Mouse (Mus musculus): Measurements from ENCODE around the gene Fam49a. TPM values are rescaled to one million over a fixed set of nuclear protein-coding genes. Genes with fewer than 3 reads are reported as not detected.

Fam49a gene
- total RNA-seq, 1 experiment, result 10.1 TPM

- no peak for DNase-seq (ENCODE audit: low read depth, low spot score)
- H3K4me3 ChIP-seq (ENCODE audit: insufficient read depth in 1 of 2, low read depth in 1 of 2, low read length in 2 of 2, poor library complexity in 1 of 2, severe bottlenecking in 1 of 2), result no peak overlapping the region
- in situ Hi-C loops (cut with MboI; ENCODE audit: low sequenced_read_pairs in 2 of 2, unreplicated experiment in 2 of 2), result no loop called here
- no peak overlapping the region for H3K9ac ChIP-seq (ENCODE audit: insufficient read depth, low read depth, low read length, poor library complexity, severe bottlenecking)
- no peaks in the 10 kb centered on the region for H3K4me1 ChIP-seq (ENCODE audit: control insufficient read depth in 2 of 2, insufficient read depth in 2 of 2, low read length in 2 of 2, poor library complexity in 1 of 2)
- no peaks in the 10 kb centered on the region for H3K9me3 ChIP-seq (ENCODE audit: control insufficient read depth, insufficient read depth, low read depth, low read length)
- H3K27ac ChIP-seq (ENCODE audit: insufficient read depth, low read depth, low read length, poor library complexity, severe bottlenecking), result no peak overlapping the region
- peaks cover 2% of the 10 kb centered on the region; the same call in 1 of the 2 replicates for H3K36me3 ChIP-seq (ENCODE audit: control insufficient read depth, insufficient read depth, low read length, poor library complexity, severe bottlenecking)
- TF ChIP-seq ZNF384 (IDR thresholded peaks at IDR 0.05; ENCODE audit: low read depth, low read length) (no peak), ZC3H11A (IDR thresholded peaks at IDR 0.05; ENCODE audit: borderline replicate concordance, low read depth, low read length) (no peak), CHD2 (IDR thresholded peaks at IDR 0.05; ENCODE audit: low read depth, low read length) (no peak), MAFK (IDR thresholded peaks at IDR 0.05; ENCODE audit: insufficient read depth, low read depth, low read length) (no peak), HCFC1 (IDR thresholded peaks at IDR 0.05; ENCODE audit: borderline replicate concordance, insufficient read depth, low read length) (no peak)
Observed at GRCm38 (mm10) chr12:12354115-12354653, 92.2 kb downstream of the Fam49a start.

GRCm38 (mm10) chr12:12356048-12356447 is 94.1 kb downstream of the Fam49a start:
- no peak for DNase-seq (ENCODE audit: low read depth, low spot score)
- Histone ChIP-seq H3K9ac (ENCODE audit: insufficient read depth, low read depth, low read length, poor library complexity, severe bottlenecking) (no peak overlapping the region), H3K9me3 (ENCODE audit: control insufficient read depth, insufficient read depth, low read depth, low read length) (no peaks in the 10 kb centered on the region), H3K27ac (ENCODE audit: insufficient read depth, low read depth, low read length, poor library complexity, severe bottlenecking) (no peak overlapping the region), H3K4me3 (ENCODE audit: insufficient read depth in 1 of 2, low read depth in 1 of 2, low read length in 2 of 2, poor library complexity in 1 of 2, severe bottlenecking in 1 of 2) (no peak overlapping the region), H3K36me3 (ENCODE audit: control insufficient read depth, insufficient read depth, low read length, poor library complexity, severe bottlenecking) (no peaks in the 10 kb centered on the region; the same call in 1 of the 2 replicates), H3K4me1 (ENCODE audit: control insufficient read depth in 2 of 2, insufficient read depth in 2 of 2, low read length in 2 of 2, poor library complexity in 1 of 2) (no peaks in the 10 kb centered on the region)
- TF ChIP-seq CHD2 (IDR thresholded peaks at IDR 0.05; ENCODE audit: low read depth, low read length) (no peak), MAFK (IDR thresholded peaks at IDR 0.05; ENCODE audit: insufficient read depth, low read depth, low read length) (no peak), ZNF384 (IDR thresholded peaks at IDR 0.05; ENCODE audit: low read depth, low read length) (no peak), ZC3H11A (IDR thresholded peaks at IDR 0.05; ENCODE audit: borderline replicate concordance, low read depth, low read length) (no peak)
- in situ Hi-C loops (cut with MboI; ENCODE audit: low sequenced_read_pairs in 2 of 2, unreplicated experiment in 2 of 2), result no loop called here

GRCm38 (mm10) chr12:12356463-12356862 is 94.5 kb downstream of the Fam49a start:
- Histone ChIP-seq H3K4me3 (ENCODE audit: insufficient read depth in 1 of 2, low read depth in 1 of 2, low read length in 2 of 2, poor library complexity in 1 of 2, severe bottlenecking in 1 of 2) (no peak overlapping the region), H3K36me3 (ENCODE audit: control insufficient read depth, insufficient read depth, low read length, poor library complexity, severe bottlenecking) (no peaks in the 10 kb centered on the region; the same call in 1 of the 2 replicates), H3K9me3 (ENCODE audit: control insufficient read depth, insufficient read depth, low read depth, low read length) (no peaks in the 10 kb centered on the region), H3K9ac (ENCODE audit: insufficient read depth, low read depth, low read length, poor library complexity, severe bottlenecking) (no peak overlapping the region), H3K27ac (ENCODE audit: insufficient read depth, low read depth, low read length, poor library complexity, severe bottlenecking) (no peak overlapping the region), H3K4me1 (ENCODE audit: control insufficient read depth in 2 of 2, insufficient read depth in 2 of 2, low read length in 2 of 2, poor library complexity in 1 of 2) (no peaks in the 10 kb centered on the region)
- TF ChIP-seq ZNF384 (IDR thresholded peaks at IDR 0.05; ENCODE audit: low read depth, low read length) (no peak), CHD2 (IDR thresholded peaks at IDR 0.05; ENCODE audit: low read depth, low read length) (no peak), MAFK (IDR thresholded peaks at IDR 0.05; ENCODE audit: insufficient read depth, low read depth, low read length) (no peak), ZC3H11A (IDR thresholded peaks at IDR 0.05; ENCODE audit: borderline replicate concordance, low read depth, low read length) (no peak), HCFC1 (IDR thresholded peaks at IDR 0.05; ENCODE audit: borderline replicate concordance, insufficient read depth, low read length) (no peak)
- no peak for DNase-seq (ENCODE audit: low read depth, low spot score)
- in situ Hi-C loops (cut with MboI; ENCODE audit: low sequenced_read_pairs in 2 of 2, unreplicated experiment in 2 of 2), result no loop called here

DNA sequence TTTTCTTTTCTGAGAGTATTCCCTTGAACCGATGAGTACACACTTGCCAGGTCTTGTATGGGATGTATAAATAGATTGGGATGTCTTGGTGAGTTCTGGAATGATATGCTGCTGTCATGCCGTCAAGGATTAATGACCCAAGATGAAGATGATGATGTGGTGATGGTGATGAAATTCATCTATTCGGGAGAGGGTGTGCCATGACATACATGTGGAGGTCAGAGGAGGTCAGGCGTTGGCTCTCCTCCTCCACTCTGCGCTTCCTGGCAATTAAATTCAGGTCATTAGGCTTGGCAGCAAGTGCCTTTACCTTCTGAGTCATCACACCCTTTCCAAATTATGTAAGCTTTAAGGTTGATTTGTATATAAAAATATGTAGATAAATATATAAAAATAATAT is 95.0 kb downstream of the Fam49a start:
- H3K36me3 ChIP-seq (ENCODE audit: control insufficient read depth, insufficient read depth, low read length, poor library complexity, severe bottlenecking), result no peaks in the 10 kb centered on the region; the same call in 1 of the 2 replicates
- no peak overlapping the region for H3K27ac ChIP-seq (ENCODE audit: insufficient read depth, low read depth, low read length, poor library complexity, severe bottlenecking)
- no peak overlapping the region for H3K9ac ChIP-seq (ENCODE audit: insufficient read depth, low read depth, low read length, poor library complexity, severe bottlenecking)
- no peak overlapping the region for H3K4me3 ChIP-seq (ENCODE audit: insufficient read depth in 1 of 2, low read depth in 1 of 2, low read length in 2 of 2, poor library complexity in 1 of 2, severe bottlenecking in 1 of 2)
- DNase-seq (ENCODE audit: low read depth, low spot score), result no peak
- H3K9me3 ChIP-seq (ENCODE audit: control insufficient read depth, insufficient read depth, low read depth, low read length), result no peaks in the 10 kb centered on the region
- no peaks in the 10 kb centered on the region for H3K4me1 ChIP-seq (ENCODE audit: control insufficient read depth in 2 of 2, insufficient read depth in 2 of 2, low read length in 2 of 2, poor library complexity in 1 of 2)
- in situ Hi-C loops (cut with MboI; ENCODE audit: low sequenced_read_pairs in 2 of 2, unreplicated experiment in 2 of 2), result no loop called here
- TF ChIP-seq ZC3H11A (IDR thresholded peaks at IDR 0.05; ENCODE audit: borderline replicate concordance, low read depth, low read length), result no peak
- TF ChIP-seq MAFK (IDR thresholded peaks at IDR 0.05; ENCODE audit: insufficient read depth, low read depth, low read length), result no peak
- TF ChIP-seq ZNF384 (IDR thresholded peaks at IDR 0.05; ENCODE audit: low read depth, low read length), result no peak

DNA sequence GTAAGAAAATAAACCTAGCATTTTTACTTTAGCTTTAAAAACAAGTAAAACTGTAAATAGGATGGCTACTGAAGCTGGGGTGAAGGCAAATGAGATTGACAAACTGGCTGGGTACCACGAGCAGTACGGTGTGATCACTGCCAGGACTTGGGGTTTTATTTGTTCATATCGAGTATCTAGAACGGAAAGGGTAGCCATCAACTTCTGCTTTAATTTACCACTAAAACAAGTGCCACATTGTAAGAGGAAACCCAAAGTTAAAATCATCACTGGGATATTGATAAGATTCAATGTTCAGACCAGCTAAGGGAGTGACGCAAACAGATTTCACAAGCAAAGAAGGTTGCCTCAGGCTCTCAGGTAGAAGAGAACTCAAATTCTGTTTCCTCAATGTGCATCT is 98.0 kb downstream of the Fam49a start:
- Histone ChIP-seq H3K36me3 (ENCODE audit: control insufficient read depth, insufficient read depth, low read length, poor library complexity, severe bottlenecking) (no peaks in the 10 kb centered on the region; the same call in 1 of the 2 replicates), H3K27ac (ENCODE audit: insufficient read depth, low read depth, low read length, poor library complexity, severe bottlenecking) (no peak overlapping the region), H3K9ac (ENCODE audit: insufficient read depth, low read depth, low read length, poor library complexity, severe bottlenecking) (no peak overlapping the region), H3K9me3 (ENCODE audit: control insufficient read depth, insufficient read depth, low read depth, low read length) (no peaks in the 10 kb centered on the region), H3K4me3 (ENCODE audit: insufficient read depth in 1 of 2, low read depth in 1 of 2, low read length in 2 of 2, poor library complexity in 1 of 2, severe bottlenecking in 1 of 2) (no peak overlapping the region), H3K4me1 (ENCODE audit: control insufficient read depth in 2 of 2, insufficient read depth in 2 of 2, low read length in 2 of 2, poor library complexity in 1 of 2) (no peaks in the 10 kb centered on the region)
- TF ChIP-seq CHD2 (IDR thresholded peaks at IDR 0.05; ENCODE audit: low read depth, low read length), result no peak
- no peak for TF ChIP-seq HCFC1 (IDR thresholded peaks at IDR 0.05; ENCODE audit: borderline replicate concordance, insufficient read depth, low read length)
- no peak for DNase-seq (ENCODE audit: low read depth, low spot score)
- in situ Hi-C loops (cut with MboI; ENCODE audit: low sequenced_read_pairs in 2 of 2, unreplicated experiment in 2 of 2), result no loop called here
